Mouse (Mus musculus): ENCODE data around the gene Aim2.

Gene Aim2

GRCm38 (mm10) chr1:173398323-173398970 is 47.8 kb downstream of the Aim2 start:
- DNase-seq, result peak; percentile 81

- DNase-seq, result no peak
Observed at GRCm38 (mm10) chr1:173404696-173405309, 54.1 kb downstream of the Aim2 start.

GRCm38 (mm10) chr1:173409066-173409465 is 58.4 kb downstream of the Aim2 start:
- DNase-seq, result no peak

- DNase-seq, result no peak
Observed at GRCm38 (mm10) chr1:173411863-173412262, 61.2 kb downstream of the Aim2 start.

- DNase-seq, result no peak
Observed at GRCm38 (mm10) chr1:173414631-173415030, 64.0 kb downstream of the Aim2 start.

- DNase-seq, result no peak
Observed at GRCm38 (mm10) chr1:173418516-173418915, 67.8 kb downstream of the Aim2 start.

GRCm38 (mm10) chr1:173418936-173419621 is 68.4 kb downstream of the Aim2 start:
- peak; percentile 9 for DNase-seq

GRCm38 (mm10) chr1:173420374-173420773 is 69.7 kb downstream of the Aim2 start:
- DNase-seq, result no peak

GRCm38 (mm10) chr1:173426345-173426744 is 75.7 kb downstream of the Aim2 start:
- DNase-seq, result no peak

GRCm38 (mm10) chr1:173427385-173427784 is 76.7 kb downstream of the Aim2 start:
- no peak for DNase-seq

GRCm38 (mm10) chr1:173429995-173430699 is 79.5 kb downstream of the Aim2 start:
- DNase-seq, result no peak

GRCm38 (mm10) chr1:173432411-173432810 is 81.7 kb downstream of the Aim2 start:
- DNase-seq, result no peak

- no peak for DNase-seq
Observed at GRCm38 (mm10) chr1:173437161-173437953, 86.7 kb downstream of the Aim2 start.

GRCm38 (mm10) chr1:173440681-173441080 is 90.0 kb downstream of the Aim2 start:
- no peak for DNase-seq

GRCm38 (mm10) chr1:173441210-173441609 is 90.5 kb downstream of the Aim2 start:
- DNase-seq, result no peak

GRCm38 (mm10) chr1:173443061-173443460 is 92.4 kb downstream of the Aim2 start:
- no peak for DNase-seq

GRCm38 (mm10) chr1:173447067-173447466 is 96.4 kb downstream of the Aim2 start:
- DNase-seq, result no peak

- no peak for DNase-seq
Observed at GRCm38 (mm10) chr1:173450621-173451020, 99.9 kb downstream of the Aim2 start.

GRCm38 (mm10) chr1:173451665-173452064 is 101.0 kb downstream of the Aim2 start:
- DNase-seq, result no peak

GRCm38 (mm10) chr1:173456139-173456754 is 105.6 kb downstream of the Aim2 start:
- DNase-seq, result peak; percentile 27

GRCm38 (mm10) chr1:173456761-173457160 is 106.1 kb downstream of the Aim2 start:
- no peak for DNase-seq
